Comparison of ENCODE assay signal across 8 mouse cellular contexts in the genomic region with DNA sequence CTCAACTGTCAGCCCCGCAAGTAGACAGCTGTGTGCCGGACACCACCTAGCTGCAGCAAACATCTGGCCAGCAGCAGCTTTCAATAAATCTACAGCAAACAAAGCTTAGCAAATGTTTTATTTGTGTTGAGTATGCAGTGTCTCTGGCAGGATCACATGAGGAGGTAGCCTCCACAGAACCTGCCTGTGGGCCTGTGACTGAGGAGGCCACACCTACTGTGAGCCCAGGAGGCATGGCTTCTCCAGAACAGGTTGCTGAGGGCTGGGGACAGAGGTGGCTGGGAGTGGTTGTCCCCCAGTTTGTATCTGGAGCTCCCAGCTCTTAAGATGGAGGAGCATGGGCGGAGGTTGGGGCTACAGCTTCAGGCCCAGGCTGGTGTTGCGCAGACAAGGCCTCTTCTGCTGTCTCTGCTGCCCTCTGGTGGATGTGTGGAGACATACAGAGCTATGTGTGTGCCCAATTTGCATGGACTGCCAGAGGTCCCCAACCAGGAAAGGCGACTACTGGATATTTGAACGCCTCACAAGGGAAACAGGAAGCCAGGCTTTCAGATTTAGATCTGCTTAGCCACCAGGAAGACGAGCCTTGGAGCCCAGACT. TPM values are rescaled to one million over a fixed set of nuclear protein-coding genes. Genes with fewer than 3 reads are reported as not detected.
A peak's percentile ranks its signal among the peaks of the same experiment; 100 is the strongest.
DNase-seq lines count a peak whose midpoint lies in the region; ATAC-seq and TF ChIP-seq lines count a peak whose summit lies in the region.

No protein-coding gene starts in this region.

- H3K9me3 ChIP-seq in embryonic facial prominence, embryonic 14.5 days (ENCODE audit: control insufficient read depth, low read length): no peaks in the 10 kb centered on the region
- no peaks in the 10 kb centered on the region for H3K9me3 ChIP-seq in heart, embryonic 11.5 days (replicated peaks; ENCODE audit: control insufficient read depth, low read length)
- no peaks in the 10 kb centered on the region for H3K9me3 ChIP-seq in kidney, embryonic 15.5 days (replicated peaks)
- no peaks in the 10 kb centered on the region for H3K9me3 ChIP-seq in liver, embryonic 11.5 days (ENCODE audit: control insufficient read depth, low read length)

- no peak overlapping the region for H3K4me2 ChIP-seq in embryonic facial prominence, embryonic 14.5 days (ENCODE audit: low read depth, low read length)
- no peak overlapping the region for H3K4me2 ChIP-seq in heart, embryonic 11.5 days
- no peak overlapping the region for H3K4me2 ChIP-seq in kidney, embryonic 15.5 days
- no peak overlapping the region for H3K4me2 ChIP-seq in liver, embryonic 11.5 days

- H3K9ac ChIP-seq in embryonic facial prominence, embryonic 14.5 days (ENCODE audit: low read depth, low read length): peak overlapping the region; percentile 37; the same call in 1 of the 2 replicates
- H3K9ac ChIP-seq in heart, embryonic 11.5 days (ENCODE audit: low read depth, low read length): peak overlapping the region; percentile 34; the same call in 1 of the 2 replicates
- H3K9ac ChIP-seq in kidney, embryonic 15.5 days: no peak overlapping the region
- H3K9ac ChIP-seq in liver, embryonic 11.5 days (ENCODE audit: low read depth, low read length): no peak overlapping the region

- no peak overlapping the region for H3ac ChIP-seq in C2C12 (ENCODE audit: control insufficient read depth, insufficient read length, low read depth)

- no peaks in the 10 kb centered on the region for H3K27me3 ChIP-seq in C2C12 (ENCODE audit: control insufficient read depth, insufficient read depth, insufficient read length)
- H3K27me3 ChIP-seq in embryonic facial prominence, embryonic 14.5 days (replicated peaks; ENCODE audit: control insufficient read depth, insufficient read depth, low read length): no peaks in the 10 kb centered on the region
- H3K27me3 ChIP-seq in heart, embryonic 11.5 days (ENCODE audit: control insufficient read depth, insufficient read depth, low read length): no peaks in the 10 kb centered on the region
- H3K27me3 ChIP-seq in kidney, embryonic 15.5 days: no peaks in the 10 kb centered on the region
- no peaks in the 10 kb centered on the region for H3K27me3 ChIP-seq in liver, embryonic 11.5 days (replicated peaks; ENCODE audit: control insufficient read depth, insufficient read depth, low read length)
- H3K27me3 ChIP-seq in splenic B cell, adult 2 months (ENCODE audit: control insufficient read depth, insufficient read depth, low read length, poor library complexity, severe bottlenecking): no peaks in the 10 kb centered on the region

- WGBS in bone marrow, adult 2 months: 36% methylated on average over 7 of the region's 7 CpGs
- 31% methylated on average over 7 of the region's 7 CpGs for WGBS in embryonic facial prominence, embryonic 14.5 days
- WGBS in heart, embryonic 11.5 days (ENCODE audit: insufficient replicate concordance): 32% methylated on average over 7 of the region's 7 CpGs
- 33% methylated on average over 7 of the region's 7 CpGs for WGBS in kidney, embryonic 15.5 days
- WGBS in liver, embryonic 11.5 days: 34% methylated on average over 7 of the region's 7 CpGs

- H3K79me3 ChIP-seq in C2C12 (ENCODE audit: low read depth): peaks cover 7% of the 10 kb centered on the region

- peak; percentile 64 for TF ChIP-seq CTCF in C2C12 (IDR thresholded peaks at IDR 0.05; ENCODE audit: control insufficient read depth, insufficient read depth, insufficient read length)
- TF ChIP-seq CTCF in bone marrow, adult 2 months (IDR thresholded peaks at IDR 0.05; ENCODE audit: control insufficient read depth, insufficient read depth, low read length): peak; percentile 98

- H3K36me3 ChIP-seq in C2C12 (ENCODE audit: control insufficient read depth, insufficient read depth): peaks cover 50% of the 10 kb centered on the region
- H3K36me3 ChIP-seq in embryonic facial prominence, embryonic 14.5 days (ENCODE audit: control insufficient read depth, insufficient read depth, low read length): peaks cover 44% of the 10 kb centered on the region
- H3K36me3 ChIP-seq in heart, embryonic 11.5 days (ENCODE audit: control insufficient read depth, insufficient read depth, low read length): peaks cover 18% of the 10 kb centered on the region
- H3K36me3 ChIP-seq in kidney, embryonic 15.5 days: peaks cover 58% of the 10 kb centered on the region
- H3K36me3 ChIP-seq in liver, embryonic 11.5 days (ENCODE audit: control insufficient read depth, insufficient read depth, low read length): peaks cover 30% of the 10 kb centered on the region
- H3K36me3 ChIP-seq in splenic B cell, adult 2 months (ENCODE audit: control insufficient read depth, insufficient read depth, low read length, poor library complexity, severe bottlenecking): peaks cover 8% of the 10 kb centered on the region

- peak; percentile 90 for ATAC-seq in embryonic facial prominence, embryonic 14.5 days (ENCODE audit: low read depth)
- peak; percentile 49; the same call in 1 of the 2 replicates for ATAC-seq in heart, embryonic 11.5 days (replicated peaks; ENCODE audit: insufficient number of reproducible peaks, low FRiP score, low TSS enrichment)
- ATAC-seq in kidney, embryonic 15.5 days (replicated peaks; ENCODE audit: low FRiP score): peak; percentile 73; the same call in 1 of the 2 replicates
- ATAC-seq in liver, embryonic 11.5 days (replicated peaks; ENCODE audit: low FRiP score): peak; percentile 82

- no peaks in the 10 kb centered on the region for H3K4me1 ChIP-seq in bone marrow, adult 2 months (ENCODE audit: control insufficient read depth, insufficient read depth, low read length)
- no peaks in the 10 kb centered on the region for H3K4me1 ChIP-seq in embryonic facial prominence, embryonic 14.5 days (ENCODE audit: control insufficient read depth, insufficient read depth, low read length)
- no peaks in the 10 kb centered on the region for H3K4me1 ChIP-seq in heart, embryonic 11.5 days (ENCODE audit: control insufficient read depth, insufficient read depth, low read length)
- 0 out of 2 replicates have a peak, but pooled peaks cover 3% of the 10 kb centered on the region for H3K4me1 ChIP-seq in kidney, embryonic 15.5 days
- H3K4me1 ChIP-seq in liver, embryonic 11.5 days (replicated peaks; ENCODE audit: control insufficient read depth, insufficient read depth, low read length): peaks cover 5% of the 10 kb centered on the region

- H3K79me2 ChIP-seq in C2C12 (ENCODE audit: control insufficient read depth, insufficient read depth): peaks cover 17% of the 10 kb centered on the region

- H3K27ac ChIP-seq in bone marrow, adult 2 months (ENCODE audit: control insufficient read depth, insufficient read depth, low read depth, low read length, poor library complexity): no peak overlapping the region
- H3K27ac ChIP-seq in embryonic facial prominence, embryonic 14.5 days (replicated peaks; ENCODE audit: low read depth, low read length): no peak overlapping the region; the same call in 1 of the 2 replicates
- H3K27ac ChIP-seq in heart, embryonic 11.5 days (ENCODE audit: low read depth, low read length): no peak overlapping the region
- no peak overlapping the region for H3K27ac ChIP-seq in kidney, embryonic 15.5 days
- peak overlapping the region; percentile 43; the same call in 1 of the 2 replicates for H3K27ac ChIP-seq in liver, embryonic 11.5 days (ENCODE audit: low read depth, low read length)

- peak; percentile 90 for DNase-seq in embryonic facial prominence, embryonic 14.5 days (ENCODE audit: low spot score)
- peak; percentile 70 for DNase-seq in liver, embryonic 11.5 days (ENCODE audit: low spot score)
- DNase-seq in natural killer cell, adult 2 months (ENCODE audit: low spot score in 2 of 2): peak; percentile 73 to 82
- peak; percentile 93 for DNase-seq in splenic B cell, adult 2 months (ENCODE audit: low read depth, low spot score)

- TF ChIP-seq POLR2A in bone marrow, adult 2 months (IDR thresholded peaks at IDR 0.05; ENCODE audit: borderline replicate concordance, control insufficient read depth, low read depth, low read length): no peak

- no peak overlapping the region for H3K4me3 ChIP-seq in C2C12 (ENCODE audit: insufficient read depth, poor library complexity, severe bottlenecking)
- H3K4me3 ChIP-seq in bone marrow, adult 2 months (replicated peaks; ENCODE audit: control insufficient read depth, low read depth, low read length): no peak overlapping the region
- H3K4me3 ChIP-seq in embryonic facial prominence, embryonic 14.5 days (ENCODE audit: low read depth, low read length): no peak overlapping the region
- no peak overlapping the region for H3K4me3 ChIP-seq in heart, embryonic 11.5 days (ENCODE audit: low read depth, low read length)
- no peak overlapping the region for H3K4me3 ChIP-seq in kidney, embryonic 15.5 days (replicated peaks)
- H3K4me3 ChIP-seq in liver, embryonic 11.5 days (ENCODE audit: low read depth, low read length): no peak overlapping the region

RNA-seq across cellular contexts. Expression of a gene that starts 5.5 kb away (rescaled TPM):
- polyA plus RNA-seq in C2C12 (2012; fragmentation: generic; extraction: Trizol): 0.40 TPM
- polyA plus RNA-seq in bone marrow, adult 2 months (2011; ENCODE audit: insufficient read depth, insufficient read length, low replicate concordance, missing spikeins): 3.5 and 12.6 TPM in 2 replicates
- polyA plus RNA-seq in embryonic facial prominence, embryonic 14.5 days (2014; fragmentation: Nextera tagmentation; extraction: Ambion mirVana): 1.7 and 2.4 TPM in 2 replicates
- 1.1 and 2.7 TPM in 2 replicates for polyA plus RNA-seq in heart, embryonic 11.5 days (2014; fragmentation: Nextera tagmentation; extraction: Ambion mirVana)
- 2.1 and 2.4 TPM in 2 replicates for polyA plus RNA-seq in kidney, embryonic 15.5 days (2015; fragmentation: Nextera tagmentation; extraction: Ambion mirVana)
- 0.57 and 1.5 TPM in 2 replicates for polyA plus RNA-seq in liver, embryonic 11.5 days (2014; fragmentation: Nextera tagmentation; extraction: Ambion mirVana)

RNA-seq across cellular contexts. Expression of a gene that starts 8.1 kb away (rescaled TPM):
- 218 TPM for polyA plus RNA-seq in C2C12 (2012; fragmentation: generic; extraction: Trizol)
- 71.2 and 118 TPM in 2 replicates for polyA plus RNA-seq in bone marrow, adult 2 months (2011; ENCODE audit: insufficient read depth, insufficient read length, low replicate concordance, missing spikeins)
- polyA plus RNA-seq in embryonic facial prominence, embryonic 14.5 days (2014; fragmentation: Nextera tagmentation; extraction: Ambion mirVana): 166 and 174 TPM in 2 replicates
- polyA plus RNA-seq in heart, embryonic 11.5 days (2014; fragmentation: Nextera tagmentation; extraction: Ambion mirVana): 170 and 177 TPM in 2 replicates
- 209 and 215 TPM in 2 replicates for polyA plus RNA-seq in kidney, embryonic 15.5 days (2015; fragmentation: Nextera tagmentation; extraction: Ambion mirVana)
- polyA plus RNA-seq in liver, embryonic 11.5 days (2014; fragmentation: Nextera tagmentation; extraction: Ambion mirVana): 207 and 228 TPM in 2 replicates

RNA-seq across cellular contexts. Expression of a gene that starts 8.1 kb away (rescaled TPM):
- 416 TPM for polyA plus RNA-seq in C2C12 (2012; fragmentation: generic; extraction: Trizol)
- polyA plus RNA-seq in bone marrow, adult 2 months (2011; ENCODE audit: insufficient read depth, insufficient read length, low replicate concordance, missing spikeins): 105 and 123 TPM in 2 replicates
- 288 and 308 TPM in 2 replicates for polyA plus RNA-seq in embryonic facial prominence, embryonic 14.5 days (2014; fragmentation: Nextera tagmentation; extraction: Ambion mirVana)
- polyA plus RNA-seq in heart, embryonic 11.5 days (2014; fragmentation: Nextera tagmentation; extraction: Ambion mirVana): 194 and 200 TPM in 2 replicates
- polyA plus RNA-seq in kidney, embryonic 15.5 days (2015; fragmentation: Nextera tagmentation; extraction: Ambion mirVana): 287 and 288 TPM in 2 replicates
- polyA plus RNA-seq in liver, embryonic 11.5 days (2014; fragmentation: Nextera tagmentation; extraction: Ambion mirVana): 329 and 341 TPM in 2 replicates

RNA-seq across cellular contexts. Expression of a gene that starts 10.4 kb away (rescaled TPM):
- polyA plus RNA-seq in C2C12 (2012; fragmentation: generic; extraction: Trizol): 10.8 TPM
- polyA plus RNA-seq in bone marrow, adult 2 months (2011; ENCODE audit: insufficient read depth, insufficient read length, low replicate concordance, missing spikeins): 11.1 and 11.6 TPM in 2 replicates
- polyA plus RNA-seq in embryonic facial prominence, embryonic 14.5 days (2014; fragmentation: Nextera tagmentation; extraction: Ambion mirVana): 26.6 and 29.3 TPM in 2 replicates
- polyA plus RNA-seq in heart, embryonic 11.5 days (2014; fragmentation: Nextera tagmentation; extraction: Ambion mirVana): 23.3 and 24.5 TPM in 2 replicates
- 29.4 TPM in 2 replicates for polyA plus RNA-seq in kidney, embryonic 15.5 days (2015; fragmentation: Nextera tagmentation; extraction: Ambion mirVana)
- 23.6 and 25.3 TPM in 2 replicates for polyA plus RNA-seq in liver, embryonic 11.5 days (2014; fragmentation: Nextera tagmentation; extraction: Ambion mirVana)

RNA-seq across cellular contexts. Expression of a gene that starts 15.2 kb away (rescaled TPM):
- 7.7 TPM for polyA plus RNA-seq in C2C12 (2012; fragmentation: generic; extraction: Trizol)
- polyA plus RNA-seq in bone marrow, adult 2 months (2011; ENCODE audit: insufficient read depth, insufficient read length, low replicate concordance, missing spikeins): 42.2 and 75.8 TPM in 2 replicates
- polyA plus RNA-seq in embryonic facial prominence, embryonic 14.5 days (2014; fragmentation: Nextera tagmentation; extraction: Ambion mirVana): 49.7 and 50.5 TPM in 2 replicates
- polyA plus RNA-seq in heart, embryonic 11.5 days (2014; fragmentation: Nextera tagmentation; extraction: Ambion mirVana): 41.4 and 46.5 TPM in 2 replicates
- polyA plus RNA-seq in kidney, embryonic 15.5 days (2015; fragmentation: Nextera tagmentation; extraction: Ambion mirVana): 52.4 and 65.7 TPM in 2 replicates
- 27.2 and 33.1 TPM in 2 replicates for polyA plus RNA-seq in liver, embryonic 11.5 days (2014; fragmentation: Nextera tagmentation; extraction: Ambion mirVana)

Comparison
In these comparisons a context has a peak if more than half of its experiments do, and no peak if none do; other contexts are left out.
1. H3K9ac ChIP-seq: peak in embryonic facial prominence, embryonic 14.5 days (single experiment) and heart, embryonic 11.5 days (single experiment); none in kidney, embryonic 15.5 days (single experiment) and liver, embryonic 11.5 days (single experiment).
2. Peak in every context shown above with its lines, with median percentiles within 50 percentile points of each other: ATAC-seq and DNase-seq.